Mouse (Mus musculus) intestine, embryonic 14.5 days (tissue): ENCODE measurements around the gene Adamts18. TPM values are rescaled to one million over a fixed set of nuclear protein-coding genes. Genes with fewer than 3 reads are reported as not detected.

Experiments
- ATAC-seq: fragments of 200-750 bp; cut with Nextera tagmentation; replicated peaks from 2 replicates; pipeline ENCODE4 v1.8.0; 2017; ENCODE audit warnings: low read depth, moderate number of reproducible peaks, moderate TSS enrichment, moderate library complexity; ENCODE audit not compliant: low FRiP score, low TSS enrichment
- DNase-seq: peaks from one replicate; pipeline ENCODE4 v3.0.0-alpha.2; 2018; ENCODE audit warnings: low spot score
- H3K27ac ChIP-seq: fragments of 300-500 bp; sonication (generic); 2 replicates; pipeline ENCODE4 v1.5.1; 2014; ENCODE audit warnings: low read depth, mild to moderate bottlenecking, control low read depth
- H3K27me3 ChIP-seq: fragments of 300-500 bp; sonication (generic); replicated peaks from 2 replicates; pipeline ENCODE4 v1.6.1; 2014; ENCODE audit warnings: low read length, control low read depth; ENCODE audit not compliant: control insufficient read depth, insufficient read depth
- H3K36me3 ChIP-seq: fragments of 300-500 bp; sonication (generic); 2 replicates; pipeline ENCODE4 v1.6.1; 2014; ENCODE audit warnings: low read length, control low read depth; ENCODE audit not compliant: control insufficient read depth, insufficient read depth
- H3K4me1 ChIP-seq: fragments of 300-500 bp; sonication (generic); replicated peaks from 2 replicates; pipeline ENCODE4 v1.6.1; 2014; ENCODE audit warnings: low read length, control low read depth, mixed read lengths; ENCODE audit not compliant: control insufficient read depth, insufficient read depth
- H3K4me2 ChIP-seq: fragments of 300-500 bp; sonication (generic); 2 replicates; pipeline ENCODE4 v1.6.1; 2014; ENCODE audit warnings: low read length
- H3K4me3 ChIP-seq: fragments of 300-500 bp; sonication (generic); 2 replicates; pipeline ENCODE4 v1.5.1; 2014; ENCODE audit warnings: low read depth, low read length, control low read depth, mixed read lengths
- H3K9ac ChIP-seq: fragments of 300-500 bp; sonication (generic); 2 replicates; pipeline ENCODE4 v1.6.1; 2014; ENCODE audit warnings: mild to moderate bottlenecking, low read length
- H3K9me3 ChIP-seq: fragments of 300-500 bp; sonication (generic); 2 replicates; pipeline ENCODE4 v1.6.1; 2016; ENCODE audit warnings: low read length, control low read depth; ENCODE audit not compliant: control insufficient read depth
- WGBS: fragments of 180-500 bp; shearing (Covaris S2); extraction: QIAGEN DNeasy Blood & Tissue Kit; methylation state at CpG from one replicate; pipeline ENCODE4 v1.1.7; 2014; 5-methylcytosine and 5-hydroxymethylcytosine counted together
- polyA plus RNA-seq: library from polyadenylated mRNA; unstranded; fragments of >200 nt; fragmentation: Nextera tagmentation; extraction: Ambion mirVana; gene quantifications from 2 replicates; pipeline ENCODE4 v1.2.1, GENCODE M21; 2014

Gene Adamts18
- 0.51 and 0.58 TPM in 2 replicates for polyA plus RNA-seq

DNA sequence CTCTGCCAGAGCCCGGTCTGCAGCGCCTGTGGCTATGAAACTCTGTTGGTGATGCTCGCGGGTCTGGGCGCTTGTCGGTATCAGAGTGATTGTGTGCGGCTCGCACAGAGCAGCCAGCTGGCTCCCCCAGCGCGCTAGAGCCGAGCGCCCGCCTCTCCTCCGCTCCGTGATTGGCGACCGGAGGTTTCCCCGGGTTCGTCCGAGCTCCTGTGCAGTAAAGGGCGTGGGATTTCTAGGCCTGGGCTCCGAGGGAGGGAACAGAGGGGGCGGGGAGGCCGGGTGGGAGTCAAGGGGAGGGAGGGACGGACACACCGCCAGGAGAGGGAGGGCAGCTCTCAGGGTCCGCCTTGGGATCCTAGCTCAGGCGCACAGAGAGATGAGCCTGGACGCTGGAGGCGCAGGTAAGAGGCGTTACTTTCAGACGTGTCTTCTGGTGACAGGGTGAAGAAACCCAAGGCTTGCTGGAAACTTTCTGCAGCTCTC, at the start of gene Adamts18:
TSS of gene Adamts18 (minus strand) at position 86 of the 483 bp plus-strand sequence.
- DNase-seq (peak; percentile 71), ATAC-seq (peak; percentile 78)
- Histone ChIP-seq H3K4me3 (peak within 1 kb of the TSS; percentile 48), H3K9ac (no peak within 1 kb of the TSS), H3K36me3 (no peaks in the 10 kb centered on the region), H3K27me3 (peaks cover 34% of the 10 kb centered on the region), H3K9me3 (0 out of 2 replicates have a peak, but pooled peaks cover 6% of the 10 kb centered on the region), H3K27ac (no peak within 1 kb of the TSS), H3K4me2 (peak within 1 kb of the TSS; percentile 98), H3K4me1 (peaks cover 19% of the 10 kb centered on the region; the same call in 1 of the 2 replicates)
- WGBS, result 0% methylated on average over 27 of the region's 32 CpGs

DNA sequence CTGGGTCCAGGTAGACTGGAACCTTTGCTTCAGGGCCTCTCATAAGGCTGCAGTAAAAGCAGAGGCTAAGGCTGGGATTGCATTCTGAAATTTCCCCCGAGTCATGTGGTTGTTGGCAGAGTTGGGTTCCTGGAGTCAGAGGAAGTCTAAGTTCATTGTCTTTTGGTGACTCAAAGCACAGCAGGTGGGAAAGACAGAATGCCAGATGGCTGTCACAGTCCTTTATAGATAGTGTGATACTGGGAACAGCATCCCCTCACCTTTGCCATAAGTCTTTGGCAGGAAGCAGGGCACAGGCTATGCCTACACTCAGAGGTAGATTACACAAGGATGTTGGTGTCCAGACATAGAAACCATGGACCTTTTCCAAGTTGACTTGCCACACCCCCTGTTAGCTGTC, 47.9 kb upstream of the Adamts18 start:
- no peaks in the 10 kb centered on the region for H3K9me3 ChIP-seq
- no peak overlapping the region for H3K4me2 ChIP-seq
- H3K9ac ChIP-seq, result no peak overlapping the region
- ATAC-seq, result no peak
- no peak overlapping the region for H3K4me3 ChIP-seq
- H3K4me1 ChIP-seq, result no peaks in the 10 kb centered on the region; the same call in 1 of the 2 replicates
- H3K27ac ChIP-seq, result no peak overlapping the region
- no peaks in the 10 kb centered on the region for H3K36me3 ChIP-seq
- H3K27me3 ChIP-seq, result no peaks in the 10 kb centered on the region
- no peak for DNase-seq
- WGBS, result 75% methylated on average over 1 of the region's 1 CpGs

DNA sequence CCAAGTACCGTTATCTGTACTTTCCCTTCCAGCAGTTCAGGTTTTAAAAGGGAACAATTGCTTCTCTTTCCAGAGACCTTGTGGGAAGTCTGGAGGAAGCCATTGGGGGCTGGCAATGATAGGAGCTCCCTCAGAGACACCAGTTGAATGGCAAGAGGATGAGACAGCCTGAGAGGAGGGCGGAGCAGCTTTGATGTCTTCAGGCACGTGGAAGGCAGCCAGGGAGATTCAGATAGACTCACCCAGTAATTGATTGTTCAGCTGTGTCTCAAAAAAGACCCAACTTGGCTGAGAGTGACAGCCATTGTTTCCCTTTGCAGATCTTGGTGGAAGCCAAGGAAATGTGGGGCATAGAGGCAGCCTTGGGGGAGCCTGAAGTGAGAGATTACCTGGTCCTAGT, 42.8 kb upstream of the Adamts18 start:
- H3K4me3 ChIP-seq, result no peak overlapping the region
- no peak for ATAC-seq
- H3K36me3 ChIP-seq, result no peaks in the 10 kb centered on the region

DNA sequence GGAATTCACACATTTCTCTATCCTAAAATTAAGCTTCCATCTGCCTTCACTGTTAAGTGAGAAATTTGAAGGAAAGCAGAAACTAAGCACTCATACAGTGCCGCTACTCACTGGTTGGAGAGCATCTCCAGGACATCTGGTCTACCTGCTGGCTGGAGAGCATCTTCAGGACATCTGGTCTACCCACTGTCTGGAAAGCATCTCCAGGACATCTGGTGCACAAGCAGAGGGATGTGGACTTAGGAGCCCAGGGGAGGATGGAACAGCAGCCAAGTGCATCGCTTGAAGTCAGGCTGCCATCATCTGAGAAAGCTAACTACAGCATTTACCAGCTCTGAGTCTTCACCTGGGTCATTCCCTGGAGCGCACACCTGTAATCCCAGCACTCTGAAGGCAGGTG, 38.0 kb upstream of the Adamts18 start:
- Histone ChIP-seq H3K27ac (no peak overlapping the region), H3K4me1 (no peaks in the 10 kb centered on the region), H3K4me2 (no peak overlapping the region), H3K4me3 (no peak overlapping the region), H3K27me3 (no peaks in the 10 kb centered on the region), H3K36me3 (no peaks in the 10 kb centered on the region), H3K9ac (no peak overlapping the region), H3K9me3 (no peaks in the 10 kb centered on the region)
- no peak for ATAC-seq
- 94% methylated on average over 3 of the region's 3 CpGs for WGBS
- DNase-seq, result no peak

More for the DNA sequence above, 42.8 kb upstream of the Adamts18 start:
- 59% methylated on average over 3 of the region's 3 CpGs for WGBS
- H3K9ac ChIP-seq, result no peak overlapping the region
- no peaks in the 10 kb centered on the region for H3K9me3 ChIP-seq
- H3K4me2 ChIP-seq, result no peak overlapping the region
- H3K4me1 ChIP-seq, result no peaks in the 10 kb centered on the region; the same call in 1 of the 2 replicates
- DNase-seq, result no peak
- H3K27me3 ChIP-seq, result no peaks in the 10 kb centered on the region
- H3K27ac ChIP-seq, result no peak overlapping the region

DNA sequence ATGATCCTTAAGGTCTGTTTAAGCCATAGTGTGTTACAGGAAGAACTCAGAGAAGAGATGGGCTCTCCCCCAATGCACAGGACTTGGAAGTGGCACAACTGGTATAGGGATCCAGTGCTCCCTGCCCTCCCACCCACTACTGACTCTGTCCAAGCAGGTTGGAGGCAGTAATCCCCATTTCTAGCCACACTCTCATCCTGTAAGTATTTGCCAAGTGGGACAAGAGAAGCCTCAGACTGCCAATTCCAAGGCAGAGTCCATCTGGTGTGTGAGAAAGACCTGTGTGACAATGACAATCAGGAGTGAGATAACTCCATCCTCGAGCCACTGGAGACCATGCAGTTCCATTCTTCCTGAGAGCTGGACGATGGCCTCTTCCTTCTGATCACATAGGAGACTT, 36.6 kb upstream of the Adamts18 start:
- Histone ChIP-seq H3K4me2 (no peak overlapping the region), H3K36me3 (no peaks in the 10 kb centered on the region), H3K9me3 (no peaks in the 10 kb centered on the region), H3K4me1 (no peaks in the 10 kb centered on the region), H3K27ac (no peak overlapping the region), H3K9ac (no peak overlapping the region), H3K4me3 (no peak overlapping the region), H3K27me3 (no peaks in the 10 kb centered on the region)
- DNase-seq (no peak), ATAC-seq (no peak)
- 59% methylated on average over 2 of the region's 2 CpGs for whole genome bisulfite sequencing

DNA sequence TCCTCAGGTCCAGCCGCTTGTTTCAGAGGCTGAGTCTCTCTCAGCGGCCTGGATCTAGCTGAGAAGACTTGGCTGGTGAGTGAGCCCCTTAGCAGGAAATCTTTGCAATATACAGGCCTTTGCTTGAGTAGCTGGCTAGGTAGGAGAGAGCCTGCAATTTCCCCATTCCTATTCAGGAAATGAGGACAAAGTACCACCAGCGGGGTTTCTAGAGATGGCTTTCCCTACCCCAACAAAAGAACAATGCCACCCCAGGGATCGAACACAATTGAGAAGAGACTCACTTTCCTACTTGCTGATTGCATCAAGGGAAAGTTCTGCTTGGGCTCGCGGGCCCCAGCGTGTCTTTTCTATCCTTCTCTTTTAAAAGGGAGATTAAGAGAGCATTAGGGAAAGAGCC, 35.5 kb upstream of the Adamts18 start:
- no peak overlapping the region for H3K4me3 ChIP-seq
- no peaks in the 10 kb centered on the region for H3K27me3 ChIP-seq
- DNase-seq (no peak), ATAC-seq (no peak)
- no peaks in the 10 kb centered on the region for H3K36me3 ChIP-seq
- no peak overlapping the region for H3K27ac ChIP-seq
- no peaks in the 10 kb centered on the region for H3K9me3 ChIP-seq
- H3K9ac ChIP-seq, result no peak overlapping the region
- H3K4me1 ChIP-seq, result no peaks in the 10 kb centered on the region
- no peak overlapping the region for H3K4me2 ChIP-seq
- 52% methylated on average over 7 of the region's 7 CpGs for WGBS

DNA sequence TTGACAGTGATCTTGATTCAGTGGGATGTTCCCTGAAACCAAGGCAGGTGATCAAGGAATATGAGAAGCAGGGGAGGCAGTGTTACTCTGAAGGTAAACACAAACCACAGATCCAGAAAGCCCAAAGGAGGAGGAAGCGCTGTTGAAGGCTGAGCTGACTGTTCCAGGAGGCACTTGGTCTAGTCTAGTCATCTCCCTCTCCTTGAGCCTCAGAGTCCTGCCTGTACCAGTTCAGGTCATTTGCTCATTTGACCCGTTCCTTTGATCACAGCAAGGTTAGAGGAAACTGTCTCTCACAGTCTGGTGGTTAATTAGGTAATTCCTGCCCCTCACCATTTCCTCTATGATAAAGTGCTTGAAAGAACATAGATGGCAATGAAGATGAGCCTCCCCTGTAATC, 34.0 kb upstream of the Adamts18 start:
- H3K27me3 ChIP-seq, result no peaks in the 10 kb centered on the region
- ATAC-seq, result no peak
- H3K27ac ChIP-seq, result no peak overlapping the region
- H3K4me1 ChIP-seq, result no peaks in the 10 kb centered on the region
- H3K4me3 ChIP-seq, result no peak overlapping the region
- H3K4me2 ChIP-seq, result no peak overlapping the region
- H3K36me3 ChIP-seq, result no peaks in the 10 kb centered on the region
- H3K9me3 ChIP-seq, result no peaks in the 10 kb centered on the region
- DNase-seq, result no peak
- WGBS, result 79% methylated on average over 2 of the region's 2 CpGs
- no peak overlapping the region for H3K9ac ChIP-seq

DNA sequence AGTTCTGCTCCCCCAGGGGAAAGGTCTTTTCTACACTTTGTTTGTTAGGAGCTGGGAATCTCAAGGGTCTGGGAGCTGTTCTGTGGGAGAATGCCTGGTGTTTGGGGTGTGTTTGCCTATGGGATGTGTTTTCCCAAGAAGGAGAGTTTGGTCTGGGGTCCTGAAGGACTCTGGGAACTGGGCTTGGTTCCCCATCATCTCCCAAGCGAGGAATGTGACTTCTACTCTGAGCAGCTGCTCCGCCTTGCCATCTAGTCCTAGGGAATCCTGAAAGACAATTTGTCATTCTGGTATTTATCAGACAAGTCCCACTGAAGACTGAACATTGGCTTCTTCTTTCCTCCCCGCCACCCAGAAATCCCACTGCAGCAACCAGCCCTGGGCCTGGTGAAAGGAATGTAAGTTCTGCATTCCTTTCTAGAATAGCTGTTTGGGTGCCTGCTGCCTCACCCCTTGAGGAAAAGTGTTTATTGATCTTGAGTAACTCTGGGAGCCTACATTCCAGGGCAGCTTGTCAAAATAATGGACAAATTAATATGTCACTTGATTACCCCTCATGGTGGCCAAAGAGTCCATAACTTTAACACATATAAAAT, 30.0 kb upstream of the Adamts18 start:
- H3K27ac ChIP-seq, result no peak overlapping the region
- DNase-seq (no peak), ATAC-seq (no peak)
- no peaks in the 10 kb centered on the region for H3K36me3 ChIP-seq
- H3K4me1 ChIP-seq, result no peaks in the 10 kb centered on the region
- H3K9ac ChIP-seq, result no peak overlapping the region
- no peak overlapping the region for H3K4me2 ChIP-seq
- H3K4me3 ChIP-seq, result no peak overlapping the region
- no peaks in the 10 kb centered on the region for H3K27me3 ChIP-seq
- 49% methylated on average over 3 of the region's 3 CpGs for WGBS
- no peaks in the 10 kb centered on the region for H3K9me3 ChIP-seq
